ENCODE assay signal across 15 mouse cellular contexts in genomic region chr3:52895751-52896150, GRCm38 (mm10).
"Had no signal": no experiment of that assay in that cellular context is flagged by ENCODE, and none has a peak within 500 bp of the region (broad histone marks: within the 10 kb centered on the region; RNA-seq: fewer than 3 reads in every experiment).

No protein-coding gene starts in this region.

- H3K36me3 ChIP-seq: midbrain, embryonic 10.5 days; midbrain, embryonic 12.5 days; neural tube, embryonic 12.5 days; stomach, embryonic 15.5 days had no signal

- DNase-seq: lung, adult 18-20 months; lung, embryonic 14.5 days; lung, postnatal 10 days; lung, postnatal 4 days; midbrain, embryonic 14.5 days; right cerebral cortex, postnatal 14 days; thymus, adult 18-20 months; thymus, postnatal 14 days; thymus, postnatal 36 days had no signal

- H3K4me3 ChIP-seq: midbrain, embryonic 10.5 days; midbrain, embryonic 12.5 days; neural tube, embryonic 12.5 days; stomach, embryonic 15.5 days had no signal

- H3K4me2 ChIP-seq: lung, embryonic 14.5 days; midbrain, embryonic 12.5 days; neural tube, embryonic 12.5 days; stomach, embryonic 15.5 days had no signal

- H3K9me3 ChIP-seq: midbrain, embryonic 10.5 days; midbrain, embryonic 12.5 days; neural tube, embryonic 12.5 days; stomach, embryonic 15.5 days had no signal

- H3K27me3 ChIP-seq: midbrain, embryonic 12.5 days; neural tube, embryonic 12.5 days; stomach, embryonic 15.5 days had no signal

- H3K4me1 ChIP-seq: midbrain, embryonic 10.5 days; midbrain, embryonic 12.5 days; neural tube, embryonic 12.5 days; stomach, embryonic 15.5 days had no signal

- H3K9ac ChIP-seq: lung, embryonic 14.5 days; midbrain, embryonic 12.5 days; neural tube, embryonic 12.5 days; stomach, embryonic 15.5 days had no signal

- ATAC-seq: midbrain, embryonic 16.5 days had no signal

- H3K27ac ChIP-seq: midbrain, embryonic 10.5 days; midbrain, embryonic 12.5 days; neural tube, embryonic 12.5 days; stomach, embryonic 15.5 days; stomach, postnatal 0 days had no signal
